Mouse (Mus musculus): ENCODE results near the gene Lime1. TPM values are rescaled to one million over a fixed set of nuclear protein-coding genes. Genes with fewer than 3 reads are reported as not detected.

Gene Lime1
- 231 TPM for total RNA-seq (2023)

GRCm38 (mm10) chr2:181379778-181380177 is at the start of gene Lime1:
Gene Lime1, plus strand, starts transcription at chr2:181380078.

DNA sequence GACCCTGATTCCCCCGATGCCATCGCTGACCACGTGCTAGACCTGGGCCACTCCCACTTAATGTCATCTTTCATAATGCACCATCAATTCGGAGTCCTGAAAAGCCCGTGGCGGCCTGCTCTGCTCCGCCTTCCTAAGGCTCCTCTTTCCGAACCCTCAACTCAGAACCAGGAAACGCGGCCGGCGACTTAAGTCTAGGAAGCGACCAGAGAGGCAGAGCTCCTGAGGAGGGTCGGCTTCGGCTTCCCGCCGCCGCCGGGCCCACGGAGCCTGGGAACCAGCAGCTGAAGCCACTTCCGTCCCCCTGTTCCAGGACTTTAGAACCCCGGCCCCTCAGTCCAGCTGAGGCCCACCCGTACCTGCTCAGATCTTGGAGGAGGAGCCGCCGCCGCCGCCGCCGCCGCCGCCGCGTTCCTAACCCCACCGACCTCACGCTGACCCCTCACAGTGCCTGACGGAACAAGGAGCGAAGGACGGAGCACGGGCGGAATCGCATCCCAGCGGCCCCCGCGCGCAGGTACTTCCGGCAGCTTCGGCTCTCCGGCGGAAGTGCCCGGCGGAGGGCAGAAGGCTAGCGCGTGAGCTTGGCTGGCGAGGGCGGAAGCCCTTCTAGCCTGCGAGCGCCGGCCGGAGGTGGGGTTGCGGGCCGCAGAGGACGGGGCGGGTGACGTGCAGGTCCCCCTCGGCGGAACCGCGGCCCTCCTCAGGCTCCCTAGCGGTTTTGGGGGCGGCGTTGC is 14.8 kb upstream of the Lime1 start, which contains the start of the genes Zgpat and Arfrp1:
Gene Zgpat (plus strand): TSS at position 69 of the 737 bp plus-strand sequence.
Gene Arfrp1 (minus strand): TSS at position 545 of the 737 bp plus-strand sequence.

Other genes with a start within 250 kb of the Lime1 start
- gene Kcnq2, start 244.8 kb upstream of the Lime1 start, total RNA-seq (2023), result not detected
- not detected for gene Eef1a2, start 223.1 kb upstream of the Lime1 start, total RNA-seq (2023)
- gene Ppdpf, start 192.8 kb upstream of the Lime1 start, total RNA-seq (2023), result 74.4 TPM
- gene Ptk6, start 177.3 kb upstream of the Lime1 start, total RNA-seq (2023), result not detected
- 0.40 TPM for gene Srms, start 166.9 kb upstream of the Lime1 start, total RNA-seq (2023)
- not detected for gene Fndc11, start 160.1 kb upstream of the Lime1 start, total RNA-seq (2023)
- 140 TPM for gene Helz2, start 138.1 kb upstream of the Lime1 start, total RNA-seq (2023)
- 31.6 TPM for gene Gmeb2, start 92.0 kb upstream of the Lime1 start, total RNA-seq (2023)
- gene Stmn3, start 65.6 kb upstream of the Lime1 start, total RNA-seq (2023), result not detected
- gene Rtel1, start 60.3 kb upstream of the Lime1 start, total RNA-seq (2023), result 146 TPM
- gene Zgpat, start 15.2 kb upstream of the Lime1 start, total RNA-seq (2023), result 110 TPM
- 104 TPM for gene Arfrp1, start 14.7 kb upstream of the Lime1 start, total RNA-seq (2023)
- gene Zbtb46, start 79.3 kb downstream of the Lime1 start, total RNA-seq (2023), result 0.24 TPM
- not detected for gene Abhd16b, start 113.1 kb downstream of the Lime1 start, total RNA-seq (2023)
- 59.8 TPM for gene Tpd52l2, start 117.1 kb downstream of the Lime1 start, total RNA-seq (2023)
- 112 TPM for gene Dnajc5, start 140.4 kb downstream of the Lime1 start, total RNA-seq (2023)
- gene Uckl1, start 204.8 kb downstream of the Lime1 start, total RNA-seq (2023), result 126 TPM
- 63.4 TPM for gene Prpf6, start 211.8 kb downstream of the Lime1 start, total RNA-seq (2023)
- 58.7 TPM for gene Zfp512b, start 212.7 kb downstream of the Lime1 start, total RNA-seq (2023)
- gene Samd10, start 219.1 kb downstream of the Lime1 start, total RNA-seq (2023), result 8.1 TPM

Data from CD8-positive naive resting alpha-beta T cell, adult 57 days (primary cell).